Mouse (Mus musculus): ENCODE measurements around the gene Tnks2. TPM values are rescaled to one million over a fixed set of nuclear protein-coding genes. Genes with fewer than 3 reads are reported as not detected.

Tnks2 gene
- polyA plus RNA-seq, 1 experiment from 2014 or later: 60.5 TPM

GRCm38 (mm10) chr19:36913064-36913463 is 79.0 kb downstream of the Tnks2 start:
- WGBS (ENCODE audit: insufficient replicate concordance): 76% methylated on average over 7 of the region's 7 CpGs
- no peak for ATAC-seq (replicated peaks; ENCODE audit: insufficient number of reproducible peaks, low FRiP score, low TSS enrichment)
- Histone ChIP-seq H3K27ac (ENCODE audit: low read depth, low read length) (no peak overlapping the region), H3K4me3 (ENCODE audit: low read depth, low read length) (no peak overlapping the region), H3K27me3 (ENCODE audit: control insufficient read depth, insufficient read depth, low read length) (no peaks in the 10 kb centered on the region), H3K36me3 (ENCODE audit: control insufficient read depth, insufficient read depth, low read length) (no peaks in the 10 kb centered on the region), H3K9ac (ENCODE audit: low read depth, low read length) (no peak overlapping the region), H3K4me2 (no peak overlapping the region), H3K4me1 (ENCODE audit: control insufficient read depth, insufficient read depth, low read length) (no peaks in the 10 kb centered on the region), H3K9me3 (replicated peaks; ENCODE audit: control insufficient read depth, low read length) (no peaks in the 10 kb centered on the region)

DNA sequence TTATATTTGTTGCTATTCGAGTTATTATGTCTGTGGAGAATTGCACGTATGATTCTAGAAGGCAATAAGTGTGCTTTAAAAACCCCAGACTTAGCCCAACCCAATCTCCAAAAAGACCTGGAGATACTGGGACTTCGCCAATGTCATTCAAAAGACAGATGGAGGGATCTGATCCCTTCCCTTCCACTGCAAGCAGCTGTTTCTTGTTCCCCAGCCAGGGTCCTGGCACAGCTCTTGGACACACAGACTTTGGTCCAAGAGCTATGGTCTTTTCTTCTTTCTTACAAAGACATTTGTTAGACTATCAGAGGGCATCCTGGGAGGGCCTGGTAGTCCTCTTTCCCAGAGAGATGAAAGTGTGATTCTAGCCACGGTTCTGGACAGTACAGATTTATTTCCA is 82.2 kb downstream of the Tnks2 start:
- H3K36me3 ChIP-seq (ENCODE audit: control insufficient read depth, insufficient read depth, low read length): no peaks in the 10 kb centered on the region
- no peak overlapping the region for H3K4me3 ChIP-seq (ENCODE audit: low read depth, low read length)
- ATAC-seq (replicated peaks; ENCODE audit: insufficient number of reproducible peaks, low FRiP score, low TSS enrichment): no peak
- no peaks in the 10 kb centered on the region for H3K4me1 ChIP-seq (ENCODE audit: control insufficient read depth, insufficient read depth, low read length)
- no peaks in the 10 kb centered on the region for H3K9me3 ChIP-seq (replicated peaks; ENCODE audit: control insufficient read depth, low read length)
- H3K4me2 ChIP-seq: no peak overlapping the region
- no peak overlapping the region for H3K9ac ChIP-seq (ENCODE audit: low read depth, low read length)
- H3K27me3 ChIP-seq (ENCODE audit: control insufficient read depth, insufficient read depth, low read length): no peaks in the 10 kb centered on the region
- no peak overlapping the region for H3K27ac ChIP-seq (ENCODE audit: low read depth, low read length)
- WGBS (ENCODE audit: insufficient replicate concordance): 80% methylated on average over 4 of the region's 4 CpGs

- Histone ChIP-seq H3K4me1 (ENCODE audit: control insufficient read depth, insufficient read depth, low read length) (no peaks in the 10 kb centered on the region), H3K4me3 (ENCODE audit: low read depth, low read length) (no peak overlapping the region), H3K9ac (ENCODE audit: low read depth, low read length) (no peak overlapping the region), H3K4me2 (no peak overlapping the region), H3K27me3 (ENCODE audit: control insufficient read depth, insufficient read depth, low read length) (no peaks in the 10 kb centered on the region), H3K9me3 (replicated peaks; ENCODE audit: control insufficient read depth, low read length) (no peaks in the 10 kb centered on the region), H3K27ac (ENCODE audit: low read depth, low read length) (no peak overlapping the region), H3K36me3 (ENCODE audit: control insufficient read depth, insufficient read depth, low read length) (no peaks in the 10 kb centered on the region)
- no peak for ATAC-seq (replicated peaks; ENCODE audit: insufficient number of reproducible peaks, low FRiP score, low TSS enrichment)
- 87% methylated on average over 1 of the region's 1 CpGs for WGBS (ENCODE audit: insufficient replicate concordance)
Observed at GRCm38 (mm10) chr19:36916876-36917389, 82.9 kb downstream of the Tnks2 start.

DNA sequence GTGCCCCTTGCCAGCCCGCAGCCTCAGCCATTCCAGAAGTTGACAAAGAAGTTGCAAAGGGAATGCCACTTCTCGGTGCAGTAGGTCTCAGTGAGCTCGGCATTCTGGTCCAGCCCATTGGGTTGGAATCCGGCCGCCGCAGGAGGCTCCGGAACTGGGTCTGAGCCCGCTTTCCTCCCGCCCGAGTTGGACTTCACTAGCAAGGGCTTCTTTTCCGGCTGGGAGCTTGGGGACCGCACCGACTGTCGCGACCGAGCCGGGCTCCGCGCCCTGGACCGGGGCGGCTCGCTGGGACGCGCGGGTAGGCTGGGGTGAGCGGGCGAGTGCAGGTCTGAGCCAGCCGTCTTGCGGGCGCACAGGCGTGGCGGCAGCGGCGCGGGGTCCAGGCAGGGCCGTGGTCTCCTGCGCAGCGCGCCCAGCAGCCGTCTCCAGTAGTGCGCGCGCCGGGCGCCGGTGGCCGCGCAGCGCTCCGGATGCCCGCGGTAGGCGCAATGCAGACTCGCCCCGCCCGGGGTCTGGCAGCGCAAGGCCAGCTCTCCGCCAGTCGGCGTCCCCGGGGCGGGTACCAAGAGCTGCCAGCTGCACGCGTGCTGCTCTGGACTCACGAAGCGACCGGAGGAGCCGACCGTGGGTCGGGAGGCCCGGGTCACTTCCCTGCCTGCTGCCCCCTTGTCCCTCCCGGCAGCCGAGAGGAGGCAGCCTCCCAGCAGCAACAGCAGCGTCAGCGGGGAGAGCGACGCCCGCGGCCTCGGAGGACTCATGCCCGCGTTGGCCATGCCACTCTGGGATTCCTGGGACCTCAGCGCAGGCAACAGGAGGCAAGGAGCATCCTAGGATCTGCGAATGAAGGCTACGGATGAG is 84.6 kb downstream of the Tnks2 start:
- under 1% methylated on average over 64 of the region's 85 CpGs for WGBS (ENCODE audit: insufficient replicate concordance)
- H3K27ac ChIP-seq (ENCODE audit: low read depth, low read length): peak overlapping the region; percentile 92
- H3K4me3 ChIP-seq (ENCODE audit: low read depth, low read length): peak overlapping the region; percentile 87
- no peaks in the 10 kb centered on the region for H3K36me3 ChIP-seq (ENCODE audit: control insufficient read depth, insufficient read depth, low read length)
- peak; percentile 85 for ATAC-seq (replicated peaks; ENCODE audit: insufficient number of reproducible peaks, low FRiP score, low TSS enrichment)
- no peaks in the 10 kb centered on the region for H3K4me1 ChIP-seq (ENCODE audit: control insufficient read depth, insufficient read depth, low read length)
- no peaks in the 10 kb centered on the region for H3K9me3 ChIP-seq (replicated peaks; ENCODE audit: control insufficient read depth, low read length)
- no peaks in the 10 kb centered on the region for H3K27me3 ChIP-seq (ENCODE audit: control insufficient read depth, insufficient read depth, low read length)
- peak overlapping the region; percentile 79 for H3K4me2 ChIP-seq
- H3K9ac ChIP-seq (ENCODE audit: low read depth, low read length): peak overlapping the region; percentile 89

DNA sequence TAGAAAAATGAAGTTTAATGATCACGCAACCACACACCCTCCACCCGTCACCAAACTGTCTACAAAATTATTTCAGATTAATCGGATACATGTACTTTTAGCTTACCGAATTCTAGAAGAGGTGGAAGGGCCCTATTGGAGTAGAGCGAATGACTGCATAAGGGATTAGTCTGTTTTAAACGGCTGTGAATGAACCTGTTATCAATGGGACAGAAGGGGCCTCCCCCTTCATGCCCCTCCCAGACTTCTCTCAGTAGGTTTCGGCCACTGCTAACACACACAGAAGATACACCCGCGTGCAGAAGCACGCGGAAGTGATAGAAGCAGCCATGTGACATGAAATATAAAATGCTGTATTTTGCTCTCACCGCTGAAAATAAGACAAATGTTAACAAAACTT is 85.4 kb downstream of the Tnks2 start, which contains the start of gene Fgfbp3:
TSS of gene Fgfbp3 (minus strand) at position 150 of the 400 bp plus-strand sequence.
- 9% methylated on average over 12 of the region's 12 CpGs for WGBS (ENCODE audit: insufficient replicate concordance)
- Histone ChIP-seq H3K9ac (ENCODE audit: low read depth, low read length) (peak within 1 kb of the TSS; percentile 89), H3K9me3 (replicated peaks; ENCODE audit: control insufficient read depth, low read length) (no peaks in the 10 kb centered on the region), H3K4me3 (ENCODE audit: low read depth, low read length) (peak within 1 kb of the TSS; percentile 87), H3K4me2 (peak within 1 kb of the TSS; percentile 79), H3K27me3 (ENCODE audit: control insufficient read depth, insufficient read depth, low read length) (no peaks in the 10 kb centered on the region), H3K4me1 (ENCODE audit: control insufficient read depth, insufficient read depth, low read length) (no peaks in the 10 kb centered on the region), H3K36me3 (ENCODE audit: control insufficient read depth, insufficient read depth, low read length) (no peaks in the 10 kb centered on the region), H3K27ac (ENCODE audit: low read depth, low read length) (peak within 1 kb of the TSS; percentile 92)
- ATAC-seq (replicated peaks; ENCODE audit: insufficient number of reproducible peaks, low FRiP score, low TSS enrichment): no peak

DNA sequence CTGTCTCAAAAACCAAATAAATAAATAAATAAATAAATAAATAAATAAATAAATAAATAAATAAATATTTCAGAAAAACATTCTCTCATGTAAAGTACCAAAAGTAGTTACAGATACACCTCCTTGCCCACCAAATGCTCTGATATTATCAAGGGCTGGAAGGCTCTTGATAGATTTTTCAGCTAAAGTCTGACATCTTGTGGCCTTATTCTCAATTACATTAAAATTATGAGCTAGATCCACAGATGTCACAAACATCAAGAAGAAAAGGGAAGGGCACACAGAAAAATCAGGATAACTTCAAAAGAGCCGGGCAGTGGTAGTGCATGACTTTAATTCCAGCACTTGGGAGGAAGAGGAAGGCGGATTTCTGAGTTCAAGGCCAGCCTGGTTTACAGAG is 88.0 kb downstream of the Tnks2 start:
- H3K36me3 ChIP-seq (ENCODE audit: control insufficient read depth, insufficient read depth, low read length): no peaks in the 10 kb centered on the region
- H3K27me3 ChIP-seq (ENCODE audit: control insufficient read depth, insufficient read depth, low read length): no peaks in the 10 kb centered on the region
- H3K27ac ChIP-seq (ENCODE audit: low read depth, low read length): no peak overlapping the region
- H3K4me1 ChIP-seq (ENCODE audit: control insufficient read depth, insufficient read depth, low read length): peaks cover 3% of the 10 kb centered on the region; the same call in 1 of the 2 replicates
- H3K4me3 ChIP-seq (ENCODE audit: low read depth, low read length): no peak overlapping the region
- no peak for ATAC-seq (replicated peaks; ENCODE audit: insufficient number of reproducible peaks, low FRiP score, low TSS enrichment)
- H3K9me3 ChIP-seq (replicated peaks; ENCODE audit: control insufficient read depth, low read length): no peaks in the 10 kb centered on the region
- WGBS (ENCODE audit: insufficient replicate concordance): 28% methylated on average over 2 of the region's 2 CpGs
- H3K9ac ChIP-seq (ENCODE audit: low read depth, low read length): no peak overlapping the region
- H3K4me2 ChIP-seq: no peak overlapping the region

GRCm38 (mm10) chr19:36922936-36923335 is 88.9 kb downstream of the Tnks2 start:
- H3K9ac ChIP-seq (ENCODE audit: low read depth, low read length): no peak overlapping the region
- no peak overlapping the region for H3K4me2 ChIP-seq
- H3K27me3 ChIP-seq (ENCODE audit: control insufficient read depth, insufficient read depth, low read length): no peaks in the 10 kb centered on the region
- no peak overlapping the region for H3K27ac ChIP-seq (ENCODE audit: low read depth, low read length)
- H3K4me1 ChIP-seq (ENCODE audit: control insufficient read depth, insufficient read depth, low read length): peaks cover 6% of the 10 kb centered on the region
- 51% methylated on average over 3 of the region's 3 CpGs for WGBS (ENCODE audit: insufficient replicate concordance)
- H3K36me3 ChIP-seq (ENCODE audit: control insufficient read depth, insufficient read depth, low read length): no peaks in the 10 kb centered on the region
- H3K9me3 ChIP-seq (replicated peaks; ENCODE audit: control insufficient read depth, low read length): no peaks in the 10 kb centered on the region
- no peak overlapping the region for H3K4me3 ChIP-seq (ENCODE audit: low read depth, low read length)
- ATAC-seq (replicated peaks; ENCODE audit: insufficient number of reproducible peaks, low FRiP score, low TSS enrichment): no peak

DNA sequence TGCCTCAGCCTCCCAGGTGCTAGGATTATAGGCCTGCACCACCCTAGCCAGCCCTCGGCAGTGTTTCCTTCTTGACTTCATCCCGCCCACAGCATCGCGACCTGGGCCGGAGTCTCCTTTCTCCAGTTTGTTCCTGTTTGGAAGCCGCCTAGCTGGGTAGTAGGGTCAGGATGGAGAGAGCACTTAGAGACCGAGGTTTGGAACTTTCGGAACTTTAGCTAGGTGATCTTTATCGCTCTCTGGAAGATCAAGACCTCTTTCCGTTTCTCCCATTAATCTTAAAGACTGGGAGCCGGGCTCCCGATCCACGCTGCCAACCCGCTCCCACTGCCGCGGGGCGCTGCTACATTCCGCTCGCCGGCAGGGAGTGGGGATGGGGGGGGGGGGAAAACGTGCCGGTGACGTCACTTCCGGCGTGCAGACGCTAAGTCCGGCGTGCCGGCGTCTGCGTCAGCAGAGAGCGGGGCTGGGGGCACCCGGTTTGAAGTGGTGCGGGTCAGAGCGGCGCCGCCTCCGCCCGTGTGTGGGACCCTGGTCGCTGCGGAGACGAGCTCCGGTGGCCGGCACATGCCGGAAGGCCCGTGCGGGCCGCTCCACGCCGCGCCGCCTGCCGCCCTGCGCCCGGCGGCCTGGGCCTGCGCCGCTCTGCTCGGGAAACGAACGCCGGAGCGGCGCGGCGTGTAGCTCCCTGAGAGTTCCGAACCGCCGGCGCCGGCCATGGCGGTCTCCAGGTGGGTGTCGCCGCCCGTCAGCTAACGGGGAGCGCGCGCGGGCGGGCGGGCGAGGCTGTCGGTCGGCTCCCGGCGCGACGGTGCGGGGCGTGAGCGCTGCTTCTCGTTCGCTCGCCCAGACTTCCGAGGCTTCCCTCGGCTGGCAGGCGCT is 91.9 kb downstream of the Tnks2 start, which contains the start of gene Btaf1:
TSS of gene Btaf1 (plus strand) at position 409 of the 882 bp plus-strand sequence.
- H3K4me1 ChIP-seq (ENCODE audit: control insufficient read depth, insufficient read depth, low read length): peaks cover 9% of the 10 kb centered on the region
- H3K27me3 ChIP-seq (ENCODE audit: control insufficient read depth, insufficient read depth, low read length): no peaks in the 10 kb centered on the region
- H3K9me3 ChIP-seq (replicated peaks; ENCODE audit: control insufficient read depth, low read length): no peaks in the 10 kb centered on the region
- peak; percentile 94 for ATAC-seq (replicated peaks; ENCODE audit: insufficient number of reproducible peaks, low FRiP score, low TSS enrichment)
- peak within 1 kb of the TSS; percentile 94 for H3K27ac ChIP-seq (ENCODE audit: low read depth, low read length)
- no peaks in the 10 kb centered on the region for H3K36me3 ChIP-seq (ENCODE audit: control insufficient read depth, insufficient read depth, low read length)
- under 1% methylated on average over 86 of the region's 98 CpGs for WGBS (ENCODE audit: insufficient replicate concordance)
- peak within 1 kb of the TSS; percentile 94 for H3K9ac ChIP-seq (ENCODE audit: low read depth, low read length)
- H3K4me2 ChIP-seq: peak within 1 kb of the TSS; percentile 84
- H3K4me3 ChIP-seq (ENCODE audit: low read depth, low read length): peak within 1 kb of the TSS; percentile 78
